Mouse (Mus musculus): ENCODE results near the gene Cluap1. TPM values are rescaled to one million over a fixed set of nuclear protein-coding genes. Genes with fewer than 3 reads are reported as not detected.

Gene Cluap1
- total RNA-seq, 1 experiment = 12.6 TPM

- no peak overlapping the region for H3K9ac ChIP-seq (ENCODE audit: insufficient read depth, low read depth, low read length, poor library complexity, severe bottlenecking)
- H3K4me1 ChIP-seq (ENCODE audit: control insufficient read depth in 2 of 2, insufficient read depth in 2 of 2, low read length in 2 of 2, poor library complexity in 1 of 2) = peaks cover 2 to 3% of the 10 kb centered on the region in 2 experiments; a peak in 2 of 4 replicates
- no peak overlapping the region for H3K27ac ChIP-seq (ENCODE audit: insufficient read depth, low read depth, low read length, poor library complexity, severe bottlenecking)
- no peak for DNase-seq (ENCODE audit: low read depth, low spot score)
- in situ Hi-C loops (cut with MboI; ENCODE audit: low sequenced_read_pairs in 2 of 2, unreplicated experiment in 2 of 2) = no loop called here
- no peak overlapping the region for H3K4me3 ChIP-seq (ENCODE audit: insufficient read depth in 1 of 2, low read depth in 1 of 2, low read length in 2 of 2, poor library complexity in 1 of 2, severe bottlenecking in 1 of 2)
- no peaks in the 10 kb centered on the region; the same call in 1 of the 2 replicates for H3K36me3 ChIP-seq (ENCODE audit: control insufficient read depth, insufficient read depth, low read length, poor library complexity, severe bottlenecking)
- H3K9me3 ChIP-seq (ENCODE audit: control insufficient read depth, insufficient read depth, low read depth, low read length) = no peaks in the 10 kb centered on the region
- TF ChIP-seq HCFC1 (IDR thresholded peaks at IDR 0.05; ENCODE audit: borderline replicate concordance, insufficient read depth, low read length) = no peak
- no peak for TF ChIP-seq CHD2 (IDR thresholded peaks at IDR 0.05; ENCODE audit: low read depth, low read length)
- no peak for TF ChIP-seq ZNF384 (IDR thresholded peaks at IDR 0.05; ENCODE audit: low read depth, low read length)
- no peak for TF ChIP-seq MAFK (IDR thresholded peaks at IDR 0.05; ENCODE audit: insufficient read depth, low read depth, low read length)
- TF ChIP-seq ZC3H11A (IDR thresholded peaks at IDR 0.05; ENCODE audit: borderline replicate concordance, low read depth, low read length) = no peak
Measured at GRCm38 (mm10) chr16:3876346-3876745, 32.3 kb upstream of the Cluap1 start.

DNA sequence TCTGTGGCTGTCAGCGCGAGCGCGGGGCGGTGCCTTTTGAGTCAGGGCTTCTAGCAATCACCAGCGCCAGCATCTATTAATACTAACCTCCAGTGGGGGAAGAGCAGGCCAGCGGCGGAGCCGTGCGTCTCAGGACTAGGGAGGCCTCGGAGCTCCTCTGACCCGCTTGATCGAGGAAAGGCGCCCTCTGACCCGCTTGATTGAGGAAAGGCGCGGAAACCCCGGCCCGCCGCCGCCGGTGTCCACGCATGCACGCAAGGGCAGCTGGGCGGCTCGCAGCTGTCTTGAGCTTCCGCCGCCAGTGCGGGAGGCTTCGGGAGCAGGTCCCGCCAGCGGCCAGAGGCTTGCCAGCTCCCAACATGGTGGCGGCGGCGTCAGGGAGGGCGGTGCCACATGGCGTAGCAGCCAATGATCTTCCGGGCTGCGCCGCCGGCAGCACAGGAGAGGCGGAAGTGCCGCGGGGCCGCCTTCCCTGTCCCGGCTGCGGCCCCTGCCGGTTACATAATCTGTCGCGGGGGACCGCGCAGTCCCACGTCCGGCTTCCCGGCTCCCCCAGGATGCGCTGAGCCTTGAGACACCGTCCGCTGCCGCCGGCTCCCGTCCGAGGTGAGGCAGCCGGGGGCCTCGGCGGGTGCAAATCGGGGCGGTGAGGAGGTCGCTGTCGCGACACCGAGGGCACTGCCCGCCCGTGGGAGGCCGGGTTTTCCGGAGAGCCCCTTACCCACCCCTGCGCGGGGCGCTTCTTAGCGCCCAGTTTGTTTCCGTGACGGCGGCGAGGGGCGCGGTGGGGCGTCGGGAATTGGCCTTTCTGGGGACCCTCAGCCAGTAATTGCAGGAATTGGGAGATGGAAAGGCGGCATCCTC, 24.2 kb upstream of the Cluap1 start, which contains the start of the genes Zfp597 and Gm20695:
Gene Zfp597, minus strand, starts transcription at position 361 of the 864 bp plus-strand sequence.
Gene Gm20695, plus strand, starts transcription at position 448 of the 864 bp plus-strand sequence.
- H3K9me3 ChIP-seq (ENCODE audit: control insufficient read depth, insufficient read depth, low read depth, low read length) = no peaks in the 10 kb centered on the region
- H3K4me1 ChIP-seq (ENCODE audit: control insufficient read depth in 2 of 2, insufficient read depth in 2 of 2, low read length in 2 of 2, poor library complexity in 1 of 2) = no peaks in the 10 kb centered on the region
- peak; percentile 85 for DNase-seq (ENCODE audit: low read depth, low spot score)
- peak; percentile 92 for TF ChIP-seq HCFC1 (IDR thresholded peaks at IDR 0.05; ENCODE audit: borderline replicate concordance, insufficient read depth, low read length)
- no peak for TF ChIP-seq ZC3H11A (IDR thresholded peaks at IDR 0.05; ENCODE audit: borderline replicate concordance, low read depth, low read length)
- 0 out of 2 replicates have a peak, but pooled peaks have one; percentile 40 for TF ChIP-seq CHD2 (IDR thresholded peaks at IDR 0.05; ENCODE audit: low read depth, low read length)
- TF ChIP-seq MAFK (IDR thresholded peaks at IDR 0.05; ENCODE audit: insufficient read depth, low read depth, low read length) = no peak
- in situ Hi-C loops (cut with MboI; ENCODE audit: low sequenced_read_pairs in 2 of 2, unreplicated experiment in 2 of 2) = no loop called here
- H3K4me3 ChIP-seq (ENCODE audit: insufficient read depth in 1 of 2, low read depth in 1 of 2, low read length in 2 of 2, poor library complexity in 1 of 2, severe bottlenecking in 1 of 2) = peak within 1 kb of the TSS; percentile 95 to 98
- no peak within 1 kb of the TSS for H3K27ac ChIP-seq (ENCODE audit: insufficient read depth, low read depth, low read length, poor library complexity, severe bottlenecking)
- H3K9ac ChIP-seq (ENCODE audit: insufficient read depth, low read depth, low read length, poor library complexity, severe bottlenecking) = peak within 1 kb of the TSS; percentile 94
- no peaks in the 10 kb centered on the region; the same call in 1 of the 2 replicates for H3K36me3 ChIP-seq (ENCODE audit: control insufficient read depth, insufficient read depth, low read length, poor library complexity, severe bottlenecking)

DNA sequence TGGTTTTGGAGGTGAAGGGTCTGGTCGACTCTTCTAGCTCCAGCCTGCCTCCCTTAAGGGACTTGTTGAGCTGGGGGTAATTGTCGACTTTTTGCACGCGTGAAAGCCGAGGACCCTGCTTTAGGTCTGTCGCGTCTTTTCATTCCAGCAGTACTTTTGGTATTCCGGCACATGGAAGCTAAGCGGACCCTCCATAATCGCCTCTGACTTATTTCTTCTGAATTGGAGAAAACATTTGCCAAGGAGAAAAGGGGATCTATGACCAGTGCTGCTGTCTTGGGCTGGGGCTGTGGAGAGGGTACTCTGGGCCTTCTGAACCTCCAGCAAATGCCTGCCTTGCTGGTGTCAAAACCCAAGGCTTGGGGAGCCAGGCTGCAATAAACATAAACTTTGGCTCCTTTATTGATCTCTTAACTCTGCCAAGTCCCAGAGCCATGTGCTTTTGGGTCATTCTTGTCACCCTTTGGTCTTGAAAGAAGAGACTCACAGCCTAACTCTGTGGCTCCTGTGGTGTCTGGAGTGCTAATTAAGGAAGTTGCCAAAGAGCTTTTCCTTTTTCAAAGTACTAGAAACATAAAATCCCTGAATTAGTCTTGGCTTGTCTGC, 23.4 kb upstream of the Cluap1 start:
- Histone ChIP-seq H3K9me3 (ENCODE audit: control insufficient read depth, insufficient read depth, low read depth, low read length) (no peaks in the 10 kb centered on the region), H3K4me1 (ENCODE audit: control insufficient read depth in 2 of 2, insufficient read depth in 2 of 2, low read length in 2 of 2, poor library complexity in 1 of 2) (0 out of 4 replicates have a peak, but pooled peaks cover 0 to 2% of the 10 kb centered on the region in 2 experiments), H3K4me3 (ENCODE audit: insufficient read depth in 1 of 2, low read depth in 1 of 2, low read length in 2 of 2, poor library complexity in 1 of 2, severe bottlenecking in 1 of 2) (peak overlapping the region; percentile 95 to 98), H3K27ac (ENCODE audit: insufficient read depth, low read depth, low read length, poor library complexity, severe bottlenecking) (no peak overlapping the region), H3K9ac (ENCODE audit: insufficient read depth, low read depth, low read length, poor library complexity, severe bottlenecking) (peak overlapping the region; percentile 94), H3K36me3 (ENCODE audit: control insufficient read depth, insufficient read depth, low read length, poor library complexity, severe bottlenecking) (no peaks in the 10 kb centered on the region)
- DNase-seq (ENCODE audit: low read depth, low spot score) = no peak
- no peak for TF ChIP-seq ZC3H11A (IDR thresholded peaks at IDR 0.05; ENCODE audit: borderline replicate concordance, low read depth, low read length)
- no peak for TF ChIP-seq CHD2 (IDR thresholded peaks at IDR 0.05; ENCODE audit: low read depth, low read length)
- no peak for TF ChIP-seq HCFC1 (IDR thresholded peaks at IDR 0.05; ENCODE audit: borderline replicate concordance, insufficient read depth, low read length)
- TF ChIP-seq ZNF384 (IDR thresholded peaks at IDR 0.05; ENCODE audit: low read depth, low read length) = no peak
- TF ChIP-seq MAFK (IDR thresholded peaks at IDR 0.05; ENCODE audit: insufficient read depth, low read depth, low read length) = no peak
- in situ Hi-C loops (cut with MboI; ENCODE audit: low sequenced_read_pairs in 2 of 2, unreplicated experiment in 2 of 2) = no loop called here

- Histone ChIP-seq H3K9ac (ENCODE audit: insufficient read depth, low read depth, low read length, poor library complexity, severe bottlenecking) (no peak overlapping the region), H3K36me3 (ENCODE audit: control insufficient read depth, insufficient read depth, low read length, poor library complexity, severe bottlenecking) (peaks cover 3% of the 10 kb centered on the region; the same call in 1 of the 2 replicates), H3K4me1 (ENCODE audit: control insufficient read depth in 2 of 2, insufficient read depth in 2 of 2, low read length in 2 of 2, poor library complexity in 1 of 2) (peaks cover 0 to 4% of the 10 kb centered on the region in 2 experiments; a peak in 1 of 4 replicates), H3K4me3 (ENCODE audit: insufficient read depth in 1 of 2, low read depth in 1 of 2, low read length in 2 of 2, poor library complexity in 1 of 2, severe bottlenecking in 1 of 2) (no peak overlapping the region), H3K9me3 (ENCODE audit: control insufficient read depth, insufficient read depth, low read depth, low read length) (no peaks in the 10 kb centered on the region), H3K27ac (ENCODE audit: insufficient read depth, low read depth, low read length, poor library complexity, severe bottlenecking) (no peak overlapping the region)
- in situ Hi-C loops (cut with MboI; ENCODE audit: low sequenced_read_pairs in 2 of 2, unreplicated experiment in 2 of 2) = no loop called here
- TF ChIP-seq HCFC1 (IDR thresholded peaks at IDR 0.05; ENCODE audit: borderline replicate concordance, insufficient read depth, low read length) = no peak
- no peak for TF ChIP-seq ZNF384 (IDR thresholded peaks at IDR 0.05; ENCODE audit: low read depth, low read length)
- peak; percentile 95 for TF ChIP-seq MAFK (IDR thresholded peaks at IDR 0.05; ENCODE audit: insufficient read depth, low read depth, low read length)
- no peak for DNase-seq (ENCODE audit: low read depth, low spot score)
Measured at GRCm38 (mm10) chr16:3891621-3892295, 16.8 kb upstream of the Cluap1 start.

All from ES-E14 (cell line).